Mouse (Mus musculus) embryo, embryonic 10 days (tissue): ENCODE results near the gene Rbm4.

ENCODE experiments used
- DNase-seq: peaks from one replicate; pipeline ENCODE4 v3.0.0-alpha.2; 2015; ENCODE audit warnings: low spot score

Gene Rbm4

GRCm38 (mm10) chr19:4739762-4740161, 53.9 kb downstream of the Rbm4 start:
- no peak for DNase-seq

- DNase-seq: no peak
Measured at GRCm38 (mm10) chr19:4739053-4739452, 54.6 kb downstream of the Rbm4 start.

- no peak for DNase-seq
Measured at GRCm38 (mm10) chr19:4737866-4738265, 55.8 kb downstream of the Rbm4 start.
